Comparison of ENCODE assay signal across 23 mouse cellular contexts in genomic region chr4:117652727-117653126, GRCm38 (mm10). TPM values are rescaled to one million over a fixed set of nuclear protein-coding genes. Genes with fewer than 3 reads are reported as not detected.
A peak's percentile ranks its signal among the peaks of the same experiment; 100 is the strongest.
DNase-seq lines count a peak whose midpoint lies in the region; ATAC-seq lines count a peak whose summit lies in the region.
"Had no signal": no experiment of that assay in that cellular context is flagged by ENCODE, and none has a peak within 500 bp of the region (broad histone marks: within the 10 kb centered on the region; RNA-seq: fewer than 3 reads in every experiment).

No protein-coding gene starts in this region.

- no peak overlapping the region for H3K4me2 ChIP-seq in midbrain, embryonic 16.5 days (ENCODE audit: low read length)
- no peak overlapping the region for H3K4me2 ChIP-seq in limb, embryonic 12.5 days
- H3K4me2 ChIP-seq: forebrain, embryonic 13.5 days; limb, embryonic 13.5 days; lung, embryonic 15.5 days; neural tube, embryonic 13.5 days had no signal

- no peak for ATAC-seq in midbrain, embryonic 16.5 days
- ATAC-seq in limb, embryonic 12.5 days (ENCODE audit: insufficient number of reproducible peaks, insufficient read depth, low FRiP score, low TSS enrichment, low read depth), result no peak
- ATAC-seq in megakaryocyte progenitor cell, adult 5-6 weeks (replicated peaks; ENCODE audit: poor library complexity), result 0 out of 2 replicates have a peak, but pooled peaks have one; percentile 44
- ATAC-seq: hindbrain, postnatal 0 days; Patski had no signal

- H3K9ac ChIP-seq in midbrain, embryonic 16.5 days (ENCODE audit: low read depth, low read length), result no peak overlapping the region
- H3K9ac ChIP-seq in limb, embryonic 12.5 days (replicated peaks), result no peak overlapping the region
- H3K9ac ChIP-seq: forebrain, embryonic 13.5 days; limb, embryonic 13.5 days; lung, embryonic 15.5 days; neural tube, embryonic 13.5 days had no signal

- 40% methylated on average over 5 of the region's 5 CpGs for WGBS in midbrain, embryonic 10.5 days
- WGBS in midbrain, embryonic 16.5 days, result 44% methylated on average over 5 of the region's 5 CpGs
- WGBS in limb, embryonic 12.5 days, result 50% methylated on average over 5 of the region's 5 CpGs

- no peaks in the 10 kb centered on the region for H3K9me3 ChIP-seq in midbrain, embryonic 10.5 days (replicated peaks)
- no peaks in the 10 kb centered on the region for H3K9me3 ChIP-seq in midbrain, embryonic 16.5 days (replicated peaks; ENCODE audit: control insufficient read depth, low read length, poor library complexity, severe bottlenecking)
- H3K9me3 ChIP-seq in limb, embryonic 12.5 days, result no peaks in the 10 kb centered on the region
- H3K9me3 ChIP-seq: forebrain, embryonic 13.5 days; limb, embryonic 13.5 days; lung, embryonic 15.5 days; neural tube, embryonic 13.5 days had no signal

- 0 out of 2 replicates have a peak, but pooled peaks cover 10% of the 10 kb centered on the region for H3K36me3 ChIP-seq in midbrain, embryonic 10.5 days
- H3K36me3 ChIP-seq in midbrain, embryonic 16.5 days (ENCODE audit: control insufficient read depth, insufficient read depth, low read length), result no peaks in the 10 kb centered on the region
- H3K36me3 ChIP-seq in limb, embryonic 12.5 days, result peaks cover 15% of the 10 kb centered on the region
- H3K36me3 ChIP-seq: lung, embryonic 15.5 days; neural tube, embryonic 13.5 days had no signal

- H3K4me1 ChIP-seq in midbrain, embryonic 10.5 days, result peaks cover 94% of the 10 kb centered on the region
- peaks cover 47% of the 10 kb centered on the region for H3K4me1 ChIP-seq in midbrain, embryonic 16.5 days (ENCODE audit: control insufficient read depth, insufficient read depth, low read length)
- peaks cover 91% of the 10 kb centered on the region for H3K4me1 ChIP-seq in limb, embryonic 12.5 days (replicated peaks)
- H3K4me1 ChIP-seq: lung, embryonic 15.5 days had no signal

- 0 out of 2 replicates have a peak overlapping the region, but pooled peaks have one; percentile 52 for H3K27ac ChIP-seq in midbrain, embryonic 10.5 days (replicated peaks)
- H3K27ac ChIP-seq in midbrain, embryonic 16.5 days (ENCODE audit: low read length), result no peak overlapping the region
- H3K27ac ChIP-seq in limb, embryonic 12.5 days, result peak overlapping the region; percentile 23; the same call in 1 of the 2 replicates
- H3K27ac ChIP-seq: hindbrain, postnatal 0 days; left cerebral cortex, adult 2 months; limb, embryonic 13.5 days; lung, embryonic 15.5 days; neural tube, embryonic 13.5 days had no signal

- H3K27me3 ChIP-seq in midbrain, embryonic 10.5 days (ENCODE audit: low read depth, poor library complexity, severe bottlenecking), result peaks cover 27% of the 10 kb centered on the region
- H3K27me3 ChIP-seq in midbrain, embryonic 16.5 days (ENCODE audit: control insufficient read depth, insufficient read depth, low read depth, low read length), result no peaks in the 10 kb centered on the region
- H3K27me3 ChIP-seq in limb, embryonic 12.5 days, result 0 out of 2 replicates have a peak, but pooled peaks cover 4% of the 10 kb centered on the region
- H3K27me3 ChIP-seq: forebrain, embryonic 13.5 days; limb, embryonic 13.5 days; lung, embryonic 15.5 days; neural tube, embryonic 13.5 days; Patski had no signal

- no peak for DNase-seq in midbrain, embryonic 10.5 days (ENCODE audit: low spot score)
- peak; percentile 31 for DNase-seq in c-Kit-positive CD71-positive TER-119-negative erythroid progenitor cells, embryonic 14.5 days (ENCODE audit: low read depth)
- no peak for DNase-seq in layer of hippocampus, postnatal 14 days (ENCODE audit: low spot score in 2 of 2)
- no peak for DNase-seq in lung, postnatal 10 days
- DNase-seq: adrenal gland, adult 8-10 months; cerebellum, adult 11-12 months; cerebellum, postnatal 36 days; gastrocnemius, postnatal 14 days; heart, adult 18-20 months; heart, postnatal 4 days; kidney, adult 2 months; kidney, postnatal 25 days; thymus, postnatal 25 days had no signal

- no peak overlapping the region for H3K4me3 ChIP-seq in midbrain, embryonic 10.5 days
- H3K4me3 ChIP-seq in midbrain, embryonic 16.5 days (ENCODE audit: low read depth, low read length), result no peak overlapping the region
- no peak overlapping the region for H3K4me3 ChIP-seq in limb, embryonic 12.5 days (replicated peaks)
- H3K4me3 ChIP-seq: forebrain, embryonic 13.5 days; left cerebral cortex, adult 2 months; limb, embryonic 13.5 days; lung, embryonic 15.5 days; neural tube, embryonic 13.5 days had no signal

RNA-seq across cellular contexts. Expression of gene Dmap1, which starts 29.3 kb away (rescaled TPM):
- 74.3 and 80.7 TPM in 2 replicates for polyA plus RNA-seq in midbrain, embryonic 10.5 days (2016; fragmentation: Nextera tagmentation; extraction: Ambion mirVana)
- polyA plus RNA-seq in midbrain, embryonic 16.5 days (2015; fragmentation: Nextera tagmentation; extraction: Ambion mirVana), result 81.9 and 83.3 TPM in 2 replicates
- polyA plus RNA-seq in limb, embryonic 12.5 days (2016; fragmentation: Nextera tagmentation; extraction: Ambion mirVana), result 87.0 and 87.5 TPM in 2 replicates
- total RNA-seq in megakaryocyte progenitor cell, adult 5-6 weeks (2015), result 13.8 and 19.3 TPM in 2 replicates
- total RNA-seq in megakaryocyte progenitor cell, adult 5-6 weeks (2017), result 23.7 and 29.1 TPM in 2 replicates
- 10 to 100 TPM; 31.8 TPM for total RNA-seq in layer of hippocampus, postnatal 14 days (2021)
